31 mouse cellular contexts compared by ENCODE assay signal in the genomic region with DNA sequence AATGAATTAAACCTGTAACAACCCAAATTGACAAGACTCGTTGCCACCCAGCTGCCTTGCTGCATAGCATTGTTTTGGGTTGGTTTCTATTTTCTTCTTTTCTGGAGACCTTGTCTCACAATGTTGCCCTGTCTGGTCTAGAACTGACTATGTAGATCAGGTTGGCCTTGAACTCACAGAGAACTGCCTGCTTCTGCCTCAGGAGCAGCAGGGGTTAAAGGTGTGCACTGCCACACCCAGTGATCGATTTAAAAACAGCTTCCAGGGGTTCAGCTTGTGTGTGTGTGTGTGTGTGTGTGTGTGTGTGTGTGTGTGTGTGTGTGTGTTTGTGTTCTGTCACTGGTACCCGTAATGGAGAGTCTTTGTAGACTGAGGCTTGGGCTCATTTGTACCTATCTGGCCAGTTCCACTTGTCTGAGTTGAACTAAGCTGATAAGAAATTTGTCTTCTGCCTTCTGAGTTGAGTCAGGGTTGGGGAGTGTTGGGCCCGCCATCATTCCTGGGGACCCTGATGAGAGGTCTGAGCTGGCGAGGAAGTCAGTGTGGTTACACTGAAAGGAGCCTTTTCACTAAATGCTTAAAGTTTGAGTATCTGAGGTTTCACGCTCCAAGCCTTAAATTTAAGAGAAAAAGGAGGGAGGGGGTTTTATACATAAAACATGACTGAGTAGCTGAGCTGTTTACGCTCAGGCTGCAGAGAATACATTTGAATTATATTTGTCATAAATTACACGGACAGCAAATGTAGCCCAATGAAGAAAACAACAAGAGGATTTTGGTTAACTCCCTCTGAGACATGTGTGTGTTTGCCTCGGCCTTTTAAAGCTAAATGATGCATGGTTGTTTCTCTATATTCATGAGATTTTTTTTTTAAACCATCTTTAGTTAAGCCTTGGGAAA. TPM values are rescaled to one million over a fixed set of nuclear protein-coding genes. Genes with fewer than 3 reads are reported as not detected.
A peak's percentile ranks its signal among the peaks of the same experiment; 100 is the strongest.
DNase-seq lines count a peak whose midpoint lies in the region; ATAC-seq and TF ChIP-seq lines count a peak whose summit lies in the region.
"Had no signal": no experiment of that assay in that cellular context is flagged by ENCODE, and none has a peak within 500 bp of the region (broad histone marks: within the 10 kb centered on the region; RNA-seq: fewer than 3 reads in every experiment).

No protein-coding gene starts in this region.

- no peaks in the 10 kb centered on the region for H3K36me3 ChIP-seq in kidney, postnatal 0 days (ENCODE audit: insufficient read depth, low read length)
- H3K36me3 ChIP-seq: embryonic facial prominence, embryonic 15.5 days; G1E; heart, embryonic 10.5 days; heart, embryonic 13.5 days; hindbrain, embryonic 10.5 days; hindbrain, embryonic 13.5 days had no signal

- WGBS in kidney, postnatal 0 days = 63% methylated on average over 9 of the region's 9 CpGs

- H3K27me3 ChIP-seq in kidney, postnatal 0 days (ENCODE audit: insufficient read depth, low read length) = no peaks in the 10 kb centered on the region
- H3K27me3 ChIP-seq: embryonic facial prominence, embryonic 15.5 days; heart, embryonic 13.5 days; hindbrain, embryonic 13.5 days; Patski had no signal

- no peak overlapping the region for H3K4me2 ChIP-seq in kidney, postnatal 0 days (ENCODE audit: low read length)
- H3K4me2 ChIP-seq: embryonic facial prominence, embryonic 15.5 days; heart, embryonic 13.5 days; hindbrain, embryonic 13.5 days had no signal

- H3K4me3 ChIP-seq in kidney, postnatal 0 days (replicated peaks; ENCODE audit: low read depth, low read length) = no peak overlapping the region
- H3K4me3 ChIP-seq: embryonic facial prominence, embryonic 15.5 days; heart, adult 2 months; heart, embryonic 10.5 days; heart, embryonic 13.5 days; hindbrain, embryonic 10.5 days; hindbrain, embryonic 13.5 days had no signal

- peak; percentile 72 for DNase-seq in kidney, postnatal 0 days (ENCODE audit: low spot score)
- DNase-seq in kidney, postnatal 10 days = no peak
- DNase-seq in 3T3-L1 (ENCODE audit: low read depth, low spot score) (peak; percentile 94), ES-CJ7 (ENCODE audit: low read depth, low spot score) (peak; percentile 84), adipocyte (ENCODE audit: low spot score) (peak; percentile 95)
- no peak for DNase-seq in frontal cortex, postnatal 10 days (ENCODE audit: low spot score in 2 of 2)
- no peak for DNase-seq in cerebellum, postnatal 36 days
- no peak for DNase-seq in urinary bladder, adult 18-20 months (ENCODE audit: low spot score in 2 of 2)
- DNase-seq: adrenal gland, postnatal 10 days; cerebellum, adult 11 months; cerebellum, adult 2 months; cerebellum, adult 9-11 months; cerebellum, postnatal 25 days; embryo, embryonic 11 days; forebrain, postnatal 0 days; gastrocnemius, postnatal 10 days; gastrocnemius, postnatal 36 days; heart, adult 2 months; heart, postnatal 14 days had no signal

- no peak overlapping the region for H3K9ac ChIP-seq in kidney, postnatal 0 days (ENCODE audit: low read depth, low read length)
- H3K9ac ChIP-seq: embryonic facial prominence, embryonic 15.5 days; forebrain, postnatal 0 days; heart, embryonic 13.5 days; hindbrain, embryonic 13.5 days had no signal

- TF ChIP-seq CTCF in kidney, postnatal 0 days (IDR thresholded peaks at IDR 0.05; ENCODE audit: low read depth) = no peak

- no peak for ATAC-seq in kidney, postnatal 0 days (replicated peaks; ENCODE audit: low FRiP score, low read depth)
- ATAC-seq: activated CD4-positive, CD25-positive, alpha-beta regulatory T cell, adult 4 months; forebrain, embryonic 14.5 days; forebrain, postnatal 0 days; hindbrain, embryonic 16.5 days; inflammation-experienced regulatory T-cells, adult 6 months; intestine, embryonic 16.5 days; Patski had no signal

- peaks cover 11% of the 10 kb centered on the region; the same call in 1 of the 2 replicates for H3K4me1 ChIP-seq in kidney, postnatal 0 days (replicated peaks; ENCODE audit: insufficient read depth, low read length)
- H3K4me1 ChIP-seq: heart, embryonic 13.5 days had no signal

- H3K27ac ChIP-seq in kidney, postnatal 0 days = peak overlapping the region; percentile 84; the same call in 1 of the 2 replicates
- H3K27ac ChIP-seq: embryonic facial prominence, embryonic 15.5 days; heart, adult 2 months; heart, embryonic 10.5 days; heart, embryonic 13.5 days; hindbrain, embryonic 10.5 days; hindbrain, embryonic 13.5 days had no signal

- H3K9me3 ChIP-seq in kidney, postnatal 0 days (replicated peaks; ENCODE audit: low read length) = no peaks in the 10 kb centered on the region
- H3K9me3 ChIP-seq: embryonic facial prominence, embryonic 15.5 days; G1E; heart, embryonic 10.5 days; heart, embryonic 13.5 days; hindbrain, embryonic 10.5 days; hindbrain, embryonic 13.5 days had no signal

RNA-seq across cellular contexts. Expression of a gene that starts 36.3 kb away (rescaled TPM):
- polyA plus RNA-seq in kidney, postnatal 0 days (2015; fragmentation: Nextera tagmentation; extraction: Ambion mirVana) = 51.7 and 52.8 TPM in 2 replicates
- polyA plus RNA-seq: G1E had no signal

RNA-seq across cellular contexts. Expression of a gene that starts 44.9 kb away (rescaled TPM):
- 22.0 and 24.5 TPM in 2 replicates for polyA plus RNA-seq in kidney, postnatal 0 days (2015; fragmentation: Nextera tagmentation; extraction: Ambion mirVana)

Comparison
In these comparisons a context has a peak if more than half of its experiments do, and no peak if none do; other contexts are left out.
1. DNase-seq: peak in kidney, postnatal 0 days (single experiment), 3T3-L1 (single experiment), ES-CJ7 (single experiment) and adipocyte (single experiment); none in kidney, postnatal 10 days (single experiment), frontal cortex, postnatal 10 days (0 of 2), cerebellum, postnatal 36 days (0 of 2) and urinary bladder, adult 18-20 months (0 of 2).